Mouse (Mus musculus): ENCODE data around the gene Ckmt2.
A peak's percentile ranks its signal among the peaks of the same experiment; 100 is the strongest.

The Ckmt2 gene

GRCm38 (mm10) chr13:91876741-91877349, at the start of gene Ckmt2:
Gene Ckmt2, minus strand, starts transcription at chr13:91876885.
- peak in 1 of 2 experiments; percentile 11 for DNase-seq

- no peak for DNase-seq
Measured at GRCm38 (mm10) chr13:91921010-91921409, 44.3 kb upstream of the Ckmt2 start.

- DNase-seq = no peak
Measured at GRCm38 (mm10) chr13:91918764-91919163, 42.1 kb upstream of the Ckmt2 start.

GRCm38 (mm10) chr13:91917835-91918234, 41.1 kb upstream of the Ckmt2 start:
- no peak for DNase-seq

GRCm38 (mm10) chr13:91916308-91916707, 39.6 kb upstream of the Ckmt2 start:
- DNase-seq = no peak

GRCm38 (mm10) chr13:91915582-91916239, 39.0 kb upstream of the Ckmt2 start:
- DNase-seq = peak in 1 of 2 experiments; percentile 27

- DNase-seq = no peak
Measured at GRCm38 (mm10) chr13:91915192-91915581, 38.5 kb upstream of the Ckmt2 start.

GRCm38 (mm10) chr13:91911652-91912051, 35.0 kb upstream of the Ckmt2 start:
- DNase-seq = peak in 1 of 2 experiments; percentile 7

GRCm38 (mm10) chr13:91911211-91911610, 34.5 kb upstream of the Ckmt2 start:
- DNase-seq = no peak

GRCm38 (mm10) chr13:91908202-91908980, 31.7 kb upstream of the Ckmt2 start:
- peak; percentile 86 to 88 for DNase-seq

- DNase-seq = no peak
Measured at GRCm38 (mm10) chr13:91906338-91906737, 29.7 kb upstream of the Ckmt2 start.

GRCm38 (mm10) chr13:91896476-91896875, 19.8 kb upstream of the Ckmt2 start:
- DNase-seq = no peak

- no peak for DNase-seq
Measured at GRCm38 (mm10) chr13:91893132-91893531, 16.4 kb upstream of the Ckmt2 start.

GRCm38 (mm10) chr13:91890031-91890619, 13.4 kb upstream of the Ckmt2 start:
- no peak for DNase-seq

- DNase-seq = no peak
Measured at GRCm38 (mm10) chr13:91884714-91885386, 8.2 kb upstream of the Ckmt2 start.

GRCm38 (mm10) chr13:91881837-91882480, 5.3 kb upstream of the Ckmt2 start:
- peak; percentile 67 to 72 for DNase-seq

- no peak for DNase-seq
Measured at GRCm38 (mm10) chr13:91880256-91880655, 3.6 kb upstream of the Ckmt2 start.

- DNase-seq = no peak
Measured at GRCm38 (mm10) chr13:91877996-91878395, 1.3 kb upstream of the Ckmt2 start.

GRCm38 (mm10) chr13:91877350-91877749, 665 bp upstream of the Ckmt2 start:
- no peak for DNase-seq

GRCm38 (mm10) chr13:91875581-91875980, 1.1 kb downstream of the Ckmt2 start:
- no peak for DNase-seq

- DNase-seq = no peak
Measured at GRCm38 (mm10) chr13:91874565-91874964, 2.1 kb downstream of the Ckmt2 start.

GRCm38 (mm10) chr13:91873734-91874329, 2.9 kb downstream of the Ckmt2 start:
- DNase-seq = no peak

Measured in kidney, postnatal 4 days (tissue).